Mouse (Mus musculus) heart, postnatal 14 days (tissue): ENCODE results near the gene Rpl35. TPM values are rescaled to one million over a fixed set of nuclear protein-coding genes. Genes with fewer than 3 reads are reported as not detected.

ENCODE experiments used
- DNase-seq, 2 experiments: peaks; one replicate each; pipeline ENCODE4 v3.0.0; 2021 to 2022
- intact Hi-C: fragments of 180-260 bp; cut with DNase I; formaldehyde crosslinking; loops from one replicate; pipeline ENCODE4 v1.15.1; 2025
- total RNA-seq, 2 experiments: library from RNA; stranded (reverse); gene quantifications; 2 replicates each; pipeline ENCODE4 v1.2.3; 2021

The Rpl35 gene
- total RNA-seq, 2 experiments from 2014 or later: 312 to 359 TPM

- intact Hi-C loops: loop anchor here (5.0 to 10.0 kb wide), 2 partner anchors 203 to 345 kb away; no protein-coding TSS in a partner anchor
- DNase-seq: no peak
Measured at GRCm38 (mm10) chr2:38999910-39000586, 5.4 kb downstream of the Rpl35 start.

DNA sequence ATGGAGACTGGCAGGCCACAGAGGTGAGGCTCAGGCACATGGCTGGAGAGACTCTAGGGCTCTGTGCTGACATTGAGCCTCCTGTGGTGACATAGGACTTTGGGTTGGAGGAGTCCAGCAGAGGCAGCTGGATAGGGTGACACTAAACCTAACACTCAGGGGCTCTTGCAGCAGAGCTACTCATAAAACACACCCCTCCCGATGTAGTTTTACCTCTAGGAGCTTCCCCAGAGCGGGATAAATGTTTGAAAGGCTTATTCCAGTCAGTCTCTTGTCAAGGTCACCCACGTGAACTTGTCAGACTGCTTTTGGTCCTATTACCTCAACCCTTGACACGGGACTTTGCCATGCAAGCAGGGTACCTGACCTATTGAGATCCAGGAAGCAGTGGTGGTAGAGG lies 6.0 kb downstream of the Rpl35 start:
- intact Hi-C loops: loop anchor here (5.0 kb wide), 1 partner anchor 202 kb away; no protein-coding TSS in a partner anchor
- DNase-seq: no peak

DNA sequence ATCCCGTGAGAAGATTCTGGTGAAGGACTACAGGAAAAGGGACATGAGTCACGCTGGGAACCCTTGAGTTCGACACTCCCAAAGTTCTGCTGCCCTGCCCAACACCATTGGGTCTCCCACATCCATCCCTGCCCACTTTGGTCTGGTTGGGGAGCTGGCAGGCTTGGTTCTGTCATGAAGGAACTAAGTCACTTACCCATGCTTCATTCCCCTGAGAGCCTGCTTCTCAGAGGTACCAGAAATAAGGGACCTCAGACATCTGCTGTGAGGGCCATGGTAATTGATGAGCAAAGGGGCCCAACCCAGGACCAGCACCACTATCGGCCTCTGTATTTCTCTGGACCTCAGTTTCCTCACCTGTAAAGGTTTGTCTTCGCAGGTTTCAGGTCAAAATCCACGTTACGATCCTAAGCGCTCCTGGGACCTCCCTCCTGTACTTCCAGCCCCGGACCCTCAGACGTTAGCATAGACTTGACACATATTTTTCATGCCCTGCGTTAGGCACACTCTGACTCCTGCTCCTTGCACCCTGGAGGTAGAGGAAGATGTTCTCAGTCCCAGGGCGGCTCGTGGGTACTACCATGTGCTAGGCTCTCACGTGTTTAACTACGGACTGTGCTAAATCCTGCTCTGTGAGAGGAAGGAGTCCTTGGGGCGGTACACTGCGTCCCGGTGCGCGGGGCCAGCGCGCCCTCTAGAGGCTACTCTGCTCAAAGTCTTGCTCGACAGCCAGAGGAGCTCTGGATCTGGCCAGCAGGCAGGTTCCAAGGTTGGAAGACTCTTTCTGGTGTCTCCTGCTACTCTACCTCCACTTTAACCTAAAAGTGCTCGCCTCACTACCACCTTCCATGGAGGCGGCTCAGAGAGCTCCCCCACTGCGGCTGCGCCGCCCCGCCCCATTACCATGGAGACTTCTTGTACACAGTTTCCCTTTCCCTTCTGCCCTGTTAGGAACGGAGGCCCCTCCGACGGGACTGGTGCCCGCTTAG lies 7.7 kb downstream of the Rpl35 start, which contains the start of gene Wdr38:
Gene Wdr38 (plus strand): TSS at position 91 of the 989 bp plus-strand sequence.
- DNase-seq: peak; percentile 87 to 92
- intact Hi-C loops: loop anchor here (1.0 to 5.0 kb wide), 2 partner anchors 70 to 200 kb away; partner anchors contain the start of gene Nr6a1

GRCm38 (mm10) chr2:38992452-38992851 lies 13.0 kb downstream of the Rpl35 start:
- intact Hi-C loops: no loop called here
- no peak for DNase-seq

- intact Hi-C loops: no loop called here
Measured at GRCm38 (mm10) chr2:38992004-38992403, 13.4 kb downstream of the Rpl35 start.

DNA sequence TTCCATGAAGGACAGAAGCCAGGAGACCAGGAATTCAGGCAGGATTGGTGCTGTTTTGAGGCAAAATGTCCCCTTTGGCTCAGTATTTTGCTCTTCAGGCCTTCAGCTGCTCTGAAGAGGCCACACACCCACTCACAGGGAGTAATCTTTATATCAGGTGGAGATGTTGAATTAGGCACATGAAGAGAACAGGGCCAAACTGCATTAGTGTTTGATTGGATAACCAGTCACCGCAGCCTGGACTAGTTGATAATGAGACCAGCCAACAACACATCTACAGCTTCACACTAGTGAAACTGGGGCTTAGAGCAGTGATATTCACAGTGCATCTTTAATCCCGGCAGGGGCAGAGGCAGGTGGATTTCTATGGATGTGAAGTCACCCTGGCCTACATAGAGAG lies 16.5 kb downstream of the Rpl35 start:
- intact Hi-C loops: no loop called here

More at GRCm38 (mm10) chr2:38992004-38992403, 13.4 kb downstream of the Rpl35 start:
- no peak for DNase-seq

DNA sequence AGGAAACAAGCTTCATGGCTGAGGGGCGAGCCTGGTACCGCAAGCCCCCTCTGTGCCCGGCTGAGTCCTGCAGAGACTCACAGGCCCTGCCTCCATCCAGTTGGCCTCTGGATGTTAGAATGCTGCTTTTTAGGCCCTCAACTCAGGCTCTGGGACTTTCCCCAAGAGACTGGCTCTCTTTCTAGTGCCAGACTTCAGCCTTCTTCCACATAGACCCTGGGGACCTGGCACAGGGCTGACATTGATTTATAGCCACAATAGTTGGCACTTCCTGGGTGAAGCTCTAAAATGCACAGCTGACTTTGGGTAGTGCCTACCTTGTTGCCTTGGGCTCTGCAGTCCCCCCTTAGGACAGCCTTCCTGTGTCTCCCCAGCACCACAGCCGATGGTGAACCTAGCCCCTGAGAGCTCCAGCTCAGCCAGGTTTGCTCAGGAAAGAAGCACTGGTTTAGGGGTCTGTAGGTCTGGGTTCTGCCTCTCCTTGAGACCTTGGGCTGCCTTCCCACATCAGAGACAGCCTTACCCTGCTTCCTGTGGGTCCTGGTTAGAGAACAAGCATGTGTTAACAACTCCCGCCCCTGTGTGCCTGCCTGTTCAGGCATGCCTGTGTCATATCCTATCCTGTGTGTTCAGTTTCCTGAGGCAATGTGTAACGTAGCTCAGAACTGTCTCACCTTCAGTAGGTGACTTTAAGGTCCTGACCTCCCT lies 17.5 kb downstream of the Rpl35 start:
- DNase-seq: no peak
- intact Hi-C loops: no loop called here

More for the DNA sequence above, 16.5 kb downstream of the Rpl35 start:
- DNase-seq: no peak

DNA sequence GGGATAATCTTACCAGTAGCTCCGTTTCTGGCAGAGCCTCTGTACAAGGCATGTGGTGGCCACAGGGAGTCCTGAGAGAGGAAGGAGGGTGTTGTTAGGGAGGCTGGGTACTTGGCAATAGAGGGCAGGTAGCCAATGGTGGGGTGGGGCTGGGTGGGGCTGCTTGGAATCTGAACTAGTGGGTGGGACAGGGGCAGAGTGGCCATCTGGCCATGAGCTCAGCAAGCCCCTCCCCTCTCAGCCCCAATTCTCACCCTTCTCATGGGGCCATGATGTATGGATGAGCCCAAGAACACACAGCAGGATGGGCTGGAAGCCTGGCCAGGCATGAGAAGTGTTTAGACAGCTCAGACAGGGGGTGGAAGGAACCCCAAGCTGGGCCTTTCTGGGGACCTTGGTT lies 18.1 kb downstream of the Rpl35 start:
- no peak for DNase-seq
- intact Hi-C loops: no loop called here

GRCm38 (mm10) chr2:38986580-38986979 lies 18.8 kb downstream of the Rpl35 start:
- DNase-seq: peak; percentile 66 to 79
- intact Hi-C loops: no loop called here

GRCm38 (mm10) chr2:38983456-38983855 lies 22.0 kb downstream of the Rpl35 start:
- no peak for DNase-seq
- intact Hi-C loops: no loop called here

- intact Hi-C loops: no loop called here
- DNase-seq: no peak
Measured at GRCm38 (mm10) chr2:38977837-38978236, 27.6 kb downstream of the Rpl35 start.

- intact Hi-C loops: no loop called here
Measured at GRCm38 (mm10) chr2:38975941-38976805, 29.3 kb downstream of the Rpl35 start.

GRCm38 (mm10) chr2:38975181-38975580 lies 30.2 kb downstream of the Rpl35 start:
- intact Hi-C loops: no loop called here
- no peak for DNase-seq

More at GRCm38 (mm10) chr2:38975941-38976805, 29.3 kb downstream of the Rpl35 start:
- DNase-seq: no peak

GRCm38 (mm10) chr2:38974171-38974570 lies 31.3 kb downstream of the Rpl35 start:
- DNase-seq: no peak
- intact Hi-C loops: no loop called here

- DNase-seq: no peak
- intact Hi-C loops: no loop called here
Measured at GRCm38 (mm10) chr2:38973701-38974100, 31.7 kb downstream of the Rpl35 start.

DNA sequence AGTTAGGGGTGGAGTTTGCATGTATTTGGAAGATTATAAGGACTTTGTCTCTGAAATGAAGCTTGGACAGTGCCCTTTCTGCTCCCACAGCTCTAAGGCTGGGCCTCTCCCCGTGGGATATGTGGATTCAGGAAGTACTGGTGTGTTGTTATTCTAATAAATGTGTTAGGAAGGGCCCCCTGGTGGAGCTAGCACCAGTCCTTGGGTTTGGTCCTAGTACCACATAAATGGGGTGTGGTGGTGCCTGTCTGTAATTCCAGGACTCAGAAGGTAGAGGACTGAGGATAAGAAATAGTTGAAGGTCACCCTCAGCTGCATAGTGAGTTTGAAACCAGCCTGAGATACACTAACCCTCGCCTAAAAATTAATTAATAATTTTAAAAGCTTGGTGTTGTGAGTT lies 32.2 kb downstream of the Rpl35 start:
- no peak for DNase-seq
- intact Hi-C loops: no loop called here

DNA sequence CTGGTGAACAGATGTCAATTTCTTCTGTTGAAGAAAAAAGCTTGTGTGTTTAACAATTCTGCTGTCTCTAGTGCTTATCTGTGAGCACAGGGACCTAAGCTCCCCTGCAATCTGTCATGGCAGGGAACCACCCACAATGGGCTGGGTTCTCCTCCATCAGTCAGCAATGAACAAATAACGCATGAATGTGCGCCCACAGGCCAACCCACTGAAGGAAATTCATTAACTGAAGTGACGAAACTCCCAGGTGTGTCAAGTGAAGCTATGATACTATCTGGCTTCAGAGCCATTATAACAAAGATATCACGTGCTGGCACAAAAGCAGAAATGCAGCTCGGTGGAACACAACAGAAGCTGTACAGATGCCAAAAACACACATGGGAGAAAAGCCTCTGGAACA lies 35.4 kb downstream of the Rpl35 start:
- intact Hi-C loops: no loop called here
- DNase-seq: no peak

- DNase-seq: no peak
- intact Hi-C loops: no loop called here
Measured at GRCm38 (mm10) chr2:38969650-38970049, 35.8 kb downstream of the Rpl35 start.

- intact Hi-C loops: no loop called here
- no peak for DNase-seq
Measured at GRCm38 (mm10) chr2:38964198-38964597, 41.2 kb downstream of the Rpl35 start.
